Mouse (Mus musculus) macrophage (primary cell): ENCODE results near the gene Nfic. TPM values are rescaled to one million over a fixed set of nuclear protein-coding genes. Genes with fewer than 3 reads are reported as not detected.

Experiments
- H3K27ac ChIP-seq: fragments of 350-480 bp; formaldehyde crosslinking; 2 replicates; pipeline ENCODE4 v1.9.0; 2021
- H3K36me3 ChIP-seq: fragments of 350-480 bp; formaldehyde crosslinking; 2 replicates; pipeline ENCODE4 v1.9.0; 2021; ENCODE audit errors: inconsistent target
- H3K4me3 ChIP-seq: fragments of 350-480 bp; formaldehyde crosslinking; 2 replicates; pipeline ENCODE4 v1.9.0; 2021; ENCODE audit errors: inconsistent target
- H3K79me2 ChIP-seq: fragments of 350-480 bp; formaldehyde crosslinking; 2 replicates; pipeline ENCODE4 v1.9.0; 2021; ENCODE audit errors: inconsistent target
- WGBS: methylation state at CpG from one replicate; pipeline ENCODE4 v1.1.7; 2026; ENCODE audit warnings: inconsistent platforms; ENCODE audit not compliant: missing documents; 5-methylcytosine and 5-hydroxymethylcytosine counted together
- polyA plus RNA-seq: library from polyadenylated mRNA; stranded (reverse); fragments of 250-400 nt; gene quantifications from 3 replicates; pipeline ENCODE4 v1.2.4, GENCODE M21; 2018; ENCODE audit warnings: inconsistent platforms

Nfic gene
- polyA plus RNA-seq, 1 experiment from 2014 or later, result 60.6 TPM

DNA sequence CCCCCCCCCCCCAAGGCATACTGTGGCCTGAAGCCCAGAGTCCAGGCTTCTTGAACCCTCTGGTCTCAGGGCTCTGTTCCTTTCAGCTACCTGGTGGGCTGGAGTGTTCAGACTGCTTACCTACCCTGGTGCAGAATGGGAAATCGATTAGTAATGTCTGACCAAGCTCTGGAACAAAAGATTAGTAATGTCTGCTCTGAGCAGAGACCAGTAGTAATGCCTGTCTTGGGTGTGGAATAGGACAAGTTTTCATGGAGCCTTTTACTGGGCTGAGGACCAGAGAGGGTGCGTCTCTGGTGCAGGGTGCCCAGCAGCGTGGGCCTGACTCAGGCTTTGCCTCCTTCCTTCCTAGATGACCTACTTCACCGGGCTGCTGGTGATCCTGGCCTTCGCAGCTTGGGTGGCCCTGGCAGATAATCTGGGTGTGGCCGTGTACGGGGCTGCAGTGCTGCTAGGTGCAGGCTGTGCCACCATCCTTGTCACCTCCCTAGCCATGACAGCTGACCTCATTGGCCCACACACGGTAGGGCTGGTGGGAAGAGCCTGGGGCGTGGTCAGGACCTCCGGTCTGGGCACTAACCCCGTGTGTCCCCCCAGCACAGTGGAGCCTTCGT, 93.0 kb downstream of the Nfic start:
- WGBS, result 92% methylated on average over 12 of the region's 12 CpGs
- H3K27ac ChIP-seq, result 0 out of 2 replicates have a peak overlapping the region, but pooled peaks have one; percentile 4
- peaks cover 63% of the 10 kb centered on the region for H3K79me2 ChIP-seq
- H3K4me3 ChIP-seq, result no peak overlapping the region
- peaks cover 42% of the 10 kb centered on the region for H3K36me3 ChIP-seq

DNA sequence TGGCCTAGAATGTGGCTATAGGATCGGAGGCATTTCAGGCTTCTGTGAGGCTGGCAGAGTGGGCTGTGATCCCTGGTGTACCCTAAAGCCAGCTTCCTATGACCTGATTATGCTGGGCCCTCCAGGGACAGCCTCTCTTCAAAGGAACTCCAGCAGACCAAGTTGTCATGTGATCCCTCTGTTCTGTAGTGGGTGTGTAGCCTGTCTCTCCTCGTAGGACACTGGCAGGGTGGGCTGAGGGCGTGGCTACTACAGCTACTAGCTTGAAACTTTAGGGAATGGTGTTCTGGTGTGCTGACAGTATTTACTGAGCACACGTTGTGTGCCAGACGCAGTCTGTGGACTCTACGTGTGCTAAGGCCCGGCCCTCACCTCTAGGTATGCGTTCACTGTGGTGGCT, 94.7 kb downstream of the Nfic start:
- Histone ChIP-seq H3K79me2 (peaks cover 69% of the 10 kb centered on the region), H3K27ac (peak overlapping the region; percentile 100), H3K36me3 (peaks cover 41% of the 10 kb centered on the region), H3K4me3 (peak overlapping the region; percentile 89)
- WGBS, result 89% methylated on average over 8 of the region's 8 CpGs

DNA sequence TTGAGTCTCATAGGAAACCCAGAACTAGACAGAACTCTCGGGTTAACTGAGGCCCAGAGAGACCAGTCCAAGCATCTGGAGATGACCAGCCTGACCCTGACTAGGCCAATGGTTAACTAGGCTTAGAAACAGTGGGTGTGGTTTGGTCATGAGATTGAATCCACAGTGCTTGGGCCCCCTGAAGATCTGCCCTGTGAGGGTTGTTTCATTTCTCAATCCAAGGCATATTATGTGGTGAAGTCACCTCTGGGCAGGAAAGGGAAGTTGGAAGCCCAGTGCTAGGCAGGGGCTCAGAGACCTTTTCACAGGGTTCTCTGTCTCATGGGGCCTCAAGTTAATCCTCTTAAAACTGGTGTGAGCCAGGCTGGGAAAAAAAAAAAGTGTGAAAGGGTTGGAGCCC, 96.6 kb downstream of the Nfic start:
- peaks cover 86% of the 10 kb centered on the region for H3K79me2 ChIP-seq
- H3K4me3 ChIP-seq, result peak overlapping the region; percentile 89
- H3K27ac ChIP-seq, result peak overlapping the region; percentile 100
- WGBS, result 8% methylated on average over 1 of the region's 1 CpGs
- H3K36me3 ChIP-seq, result peaks cover 38% of the 10 kb centered on the region

DNA sequence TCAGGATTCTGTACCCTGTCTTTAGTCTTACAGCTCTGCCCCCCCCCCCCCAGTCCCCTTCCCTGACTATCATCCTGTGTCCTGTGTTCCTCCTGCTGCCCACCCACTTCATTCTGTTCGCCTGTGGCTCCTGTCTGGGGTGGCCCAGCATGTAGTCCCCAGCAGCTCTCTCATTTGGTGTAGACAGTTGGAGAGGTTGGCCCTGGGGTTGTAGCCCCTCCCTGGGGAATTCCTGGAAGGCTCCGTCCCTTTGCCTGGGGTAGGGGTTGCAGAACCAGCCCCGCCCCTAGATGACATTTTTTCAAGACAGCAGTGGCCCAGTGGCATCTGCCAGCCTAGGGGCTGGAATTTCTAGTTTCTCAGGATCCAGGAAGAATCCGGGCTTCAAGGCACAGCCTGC, 97.2 kb downstream of the Nfic start:
- Histone ChIP-seq H3K36me3 (peaks cover 35% of the 10 kb centered on the region), H3K4me3 (peak overlapping the region; percentile 89), H3K79me2 (peaks cover 86% of the 10 kb centered on the region), H3K27ac (peak overlapping the region; percentile 100)
- 13% methylated on average over 4 of the region's 4 CpGs for WGBS

DNA sequence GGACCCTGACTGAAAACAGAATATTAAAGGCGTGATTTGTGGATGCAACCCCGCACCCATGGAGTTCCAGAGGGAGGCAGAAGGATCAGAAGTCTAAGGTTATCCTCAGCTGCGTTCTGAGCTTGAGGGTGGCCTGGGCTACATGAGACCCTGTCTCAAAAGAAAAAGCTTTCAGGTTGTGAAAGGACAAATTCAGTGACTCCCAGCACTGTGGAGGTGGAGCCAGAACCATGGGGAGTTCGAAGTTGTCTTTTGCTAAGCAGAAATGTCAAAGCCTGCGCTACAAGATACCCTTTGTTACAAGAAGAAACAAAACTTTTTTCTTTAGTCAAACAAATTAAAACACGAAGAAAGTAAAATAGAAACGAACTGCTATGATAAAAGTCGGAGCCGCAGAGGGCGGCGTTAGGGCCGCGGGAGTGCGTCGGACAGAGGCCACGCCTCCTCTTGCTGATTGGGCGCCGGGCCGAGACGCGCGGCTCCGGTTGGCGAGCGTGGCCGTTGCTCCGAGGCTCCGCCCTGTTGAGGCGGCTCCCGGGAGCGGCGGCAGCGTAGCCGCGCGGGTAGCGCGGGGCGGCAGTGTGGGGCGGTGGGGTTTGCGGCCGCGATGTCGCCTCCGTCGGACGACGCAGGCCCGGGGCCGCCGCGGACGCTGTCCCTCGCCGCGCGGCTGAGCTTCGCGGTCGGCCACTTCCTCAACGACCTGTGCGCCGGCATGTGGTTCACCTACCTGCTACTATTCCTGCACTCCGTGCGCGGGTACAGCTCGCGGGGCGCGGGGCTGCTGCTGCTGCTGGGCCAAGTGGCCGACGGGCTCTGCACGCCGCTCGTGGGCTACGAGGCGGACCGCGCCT, 98.2 kb downstream of the Nfic start, which contains the start of gene Mfsd12:
Gene Mfsd12 (plus strand): TSS at position 501 of the 854 bp plus-strand sequence.
- Histone ChIP-seq H3K27ac (peak within 1 kb of the TSS; percentile 100), H3K4me3 (peak within 1 kb of the TSS; percentile 89), H3K79me2 (peaks cover 76% of the 10 kb centered on the region), H3K36me3 (peaks cover 25% of the 10 kb centered on the region)
- under 1% methylated on average over 69 of the region's 79 CpGs for WGBS

DNA sequence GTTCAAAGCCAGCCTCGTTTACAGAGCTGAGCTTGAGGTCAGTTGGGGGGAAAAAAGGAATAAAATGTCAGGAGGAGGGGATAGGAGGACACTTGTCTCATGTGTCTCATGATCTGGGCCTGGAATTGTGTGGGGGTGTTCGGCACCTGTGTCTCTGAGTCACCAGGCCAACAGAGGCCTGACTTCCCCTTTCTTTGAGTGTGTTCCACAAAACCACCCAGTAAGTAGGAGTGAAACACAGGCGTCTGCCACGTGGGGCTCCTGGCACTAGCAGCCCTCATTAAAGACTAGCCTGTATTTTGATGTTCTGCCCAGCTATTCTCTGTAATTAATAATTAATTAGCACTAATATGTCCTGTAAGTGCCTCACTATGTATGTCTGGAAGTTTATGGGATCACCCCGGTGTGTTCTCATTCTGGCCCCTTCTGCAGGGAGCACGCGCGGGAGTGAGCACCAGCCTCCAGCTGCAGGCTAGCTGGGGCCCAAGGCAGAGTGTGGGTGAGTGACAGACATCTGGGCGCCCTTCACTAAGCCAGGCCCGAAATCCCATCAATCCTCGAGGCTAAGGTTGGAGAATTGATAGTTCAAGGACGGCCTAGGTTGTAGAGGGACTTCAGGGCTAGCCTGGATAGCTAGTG, 99.0 kb downstream of the Nfic start:
- WGBS, result 7% methylated on average over 12 of the region's 12 CpGs
- Histone ChIP-seq H3K79me2 (peaks cover 69% of the 10 kb centered on the region), H3K27ac (peak overlapping the region; percentile 100), H3K36me3 (peaks cover 17% of the 10 kb centered on the region), H3K4me3 (peak overlapping the region; percentile 59)

DNA sequence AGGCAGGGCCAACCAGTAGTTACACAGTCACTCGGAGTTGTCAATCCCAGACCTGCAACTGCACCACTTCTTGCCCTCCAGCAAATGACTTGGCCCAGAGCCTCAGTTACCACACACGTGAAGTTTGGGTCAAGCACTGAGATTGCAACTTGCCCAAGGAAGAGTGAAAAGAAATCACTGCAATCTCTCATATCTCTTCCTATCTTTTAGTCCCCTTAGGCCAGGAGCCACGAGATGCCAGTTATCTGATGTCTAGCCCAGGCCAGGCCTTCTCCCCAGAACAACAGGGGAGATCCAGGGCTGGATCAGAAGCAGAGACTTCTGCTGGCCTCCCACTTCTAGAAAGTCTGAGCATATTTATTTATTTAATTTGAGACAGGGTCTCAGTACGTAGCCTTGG, 99.9 kb downstream of the Nfic start:
- H3K79me2 ChIP-seq, result peaks cover 60% of the 10 kb centered on the region
- H3K36me3 ChIP-seq, result peaks cover 8% of the 10 kb centered on the region; the same call in 1 of the 2 replicates
- peak overlapping the region; percentile 100 for H3K27ac ChIP-seq
- WGBS, result 69% methylated on average over 4 of the region's 4 CpGs
- H3K4me3 ChIP-seq, result no peak overlapping the region

DNA sequence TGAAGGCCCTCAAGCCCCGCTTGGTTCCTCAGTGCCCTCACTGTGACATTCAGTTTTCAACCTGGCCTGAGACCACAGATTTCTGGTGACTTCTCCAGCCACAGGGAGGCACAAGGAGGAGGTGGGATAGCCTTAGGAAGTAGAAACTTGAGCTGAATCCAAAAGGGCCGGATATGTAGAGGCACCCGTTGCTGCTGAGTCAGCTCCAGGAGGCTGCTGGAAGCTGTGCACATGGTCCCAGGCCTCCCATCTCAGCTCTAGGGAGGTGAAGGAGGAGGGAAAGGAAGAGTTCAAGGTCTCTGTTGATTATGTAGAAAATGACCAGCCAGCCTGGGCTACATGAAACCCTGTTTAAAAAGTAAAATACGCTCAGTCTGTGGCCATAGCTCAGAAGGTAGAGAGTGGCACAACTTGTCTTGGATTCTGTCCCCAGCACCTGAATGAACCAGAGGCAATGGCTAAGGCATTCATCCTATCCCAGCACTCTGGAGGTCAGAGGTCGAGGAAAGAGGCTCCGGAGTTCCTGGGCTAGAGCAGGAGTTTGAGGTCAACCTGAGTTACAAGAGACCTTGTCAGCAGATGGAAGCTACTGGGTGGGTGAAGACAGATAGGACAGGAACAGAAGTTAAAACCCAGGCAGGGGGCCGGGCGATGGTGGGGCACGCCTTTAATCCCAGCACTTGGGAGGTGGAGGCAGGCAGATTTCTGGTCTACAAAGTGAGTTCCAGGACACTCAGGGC, 100.5 kb downstream of the Nfic start:
- H3K4me3 ChIP-seq, result no peak overlapping the region
- peaks cover 53% of the 10 kb centered on the region for H3K79me2 ChIP-seq
- H3K36me3 ChIP-seq, result peaks cover 3% of the 10 kb centered on the region; the same call in 1 of the 2 replicates
- 61% methylated on average over 6 of the region's 9 CpGs for WGBS
- peak overlapping the region; percentile 100 for H3K27ac ChIP-seq

DNA sequence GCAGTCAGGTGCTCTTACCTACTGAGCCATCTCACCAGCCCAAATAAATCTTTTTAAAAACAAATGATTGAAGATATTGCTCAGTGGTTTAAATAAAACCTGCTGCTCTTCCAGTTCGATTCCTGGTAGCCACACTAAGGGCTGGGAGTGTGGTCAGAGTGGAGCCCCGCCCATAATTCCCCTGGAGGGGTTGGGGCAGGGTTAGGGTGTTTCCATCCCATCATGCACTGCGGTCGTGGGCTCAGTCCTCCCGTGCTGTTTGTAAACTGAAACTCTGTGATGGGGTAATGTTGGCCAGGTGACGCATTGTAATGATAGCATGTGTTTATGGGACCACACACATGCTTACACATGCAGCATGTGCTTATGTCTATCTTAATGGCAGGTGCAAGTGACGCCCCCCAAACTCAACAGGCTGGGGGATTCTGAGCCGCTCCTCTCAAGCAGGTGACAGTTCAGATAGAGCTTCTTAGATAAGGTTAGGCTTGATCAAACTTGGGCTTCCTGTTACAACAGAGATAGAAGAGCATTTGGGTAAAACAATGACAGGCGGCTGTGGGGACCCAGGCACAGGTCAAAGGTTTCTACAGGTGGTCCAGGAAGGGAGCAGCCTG, 103.7 kb downstream of the Nfic start:
- no peaks in the 10 kb centered on the region; the same call in 1 of the 2 replicates for H3K36me3 ChIP-seq
- WGBS, result 68% methylated on average over 9 of the region's 9 CpGs
- H3K79me2 ChIP-seq, result peaks cover 27% of the 10 kb centered on the region; the same call in 1 of the 2 replicates
- no peak overlapping the region; the same call in 1 of the 2 replicates for H3K27ac ChIP-seq
- H3K4me3 ChIP-seq, result no peak overlapping the region

DNA sequence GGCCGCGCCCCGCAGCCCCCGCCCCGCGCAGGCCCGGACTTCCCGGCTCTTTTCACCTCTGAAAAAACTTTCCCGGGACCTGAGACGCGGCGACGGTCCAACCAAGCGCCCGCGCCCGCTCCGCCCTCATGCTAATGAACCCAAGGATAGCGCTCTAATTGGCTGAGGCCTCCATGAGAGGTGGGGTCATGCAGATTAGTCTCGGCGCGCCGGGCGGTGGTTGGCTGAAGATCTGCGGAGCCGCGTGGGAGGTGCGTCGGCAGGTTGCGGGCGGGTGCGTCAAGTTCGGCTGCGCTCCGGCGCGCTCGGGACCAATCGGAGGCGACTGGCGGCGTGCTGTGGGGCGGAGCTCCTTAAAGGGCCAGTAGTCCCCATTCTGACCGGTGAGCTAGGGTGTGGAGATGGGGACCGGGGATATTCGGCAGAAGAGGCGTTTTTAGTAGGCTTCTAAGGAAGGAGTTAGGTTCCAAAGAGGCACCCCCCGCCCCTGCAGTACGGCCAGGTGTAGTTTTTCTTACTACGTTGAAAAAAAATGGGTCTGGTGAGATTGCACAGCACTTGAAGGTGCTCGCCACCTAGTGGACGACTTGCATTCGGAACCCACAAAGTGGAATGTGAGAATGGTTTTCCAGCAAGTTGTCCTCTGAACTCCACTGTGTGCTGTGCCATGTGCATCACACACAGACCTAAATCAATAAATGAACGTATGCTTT, 104.9 kb downstream of the Nfic start, which contains the start of gene Hmg20b:
Gene Hmg20b (minus strand): TSS at position 130 of the 713 bp plus-strand sequence.
- peaks cover 21% of the 10 kb centered on the region; the same call in 1 of the 2 replicates for H3K79me2 ChIP-seq
- peak within 1 kb of the TSS; percentile 58 for H3K4me3 ChIP-seq
- H3K36me3 ChIP-seq, result no peaks in the 10 kb centered on the region; the same call in 1 of the 2 replicates
- peak within 1 kb of the TSS; percentile 58 for H3K27ac ChIP-seq
- WGBS, result under 1% methylated on average over 54 of the region's 54 CpGs

DNA sequence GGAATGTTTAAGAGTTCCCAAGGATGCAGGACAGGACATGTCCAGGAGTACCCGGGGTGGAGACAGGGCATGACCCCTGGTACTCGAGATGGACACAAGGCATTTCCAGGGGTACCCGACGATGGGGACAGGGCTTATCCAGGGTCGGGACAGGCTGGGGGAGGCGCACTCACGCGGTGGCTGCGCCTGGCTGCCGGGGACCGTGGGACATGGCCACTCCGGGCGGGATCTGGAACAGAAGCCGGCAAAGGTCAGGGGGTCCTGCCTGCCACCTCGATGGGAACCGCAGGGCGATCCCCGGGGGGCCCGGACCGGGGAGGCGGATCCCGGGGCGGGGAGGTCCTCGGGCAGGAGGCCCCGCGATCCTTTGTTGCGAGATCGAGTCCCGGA, 105.5 kb downstream of the Nfic start:
- WGBS, result 1% methylated on average over 29 of the region's 29 CpGs

DNA sequence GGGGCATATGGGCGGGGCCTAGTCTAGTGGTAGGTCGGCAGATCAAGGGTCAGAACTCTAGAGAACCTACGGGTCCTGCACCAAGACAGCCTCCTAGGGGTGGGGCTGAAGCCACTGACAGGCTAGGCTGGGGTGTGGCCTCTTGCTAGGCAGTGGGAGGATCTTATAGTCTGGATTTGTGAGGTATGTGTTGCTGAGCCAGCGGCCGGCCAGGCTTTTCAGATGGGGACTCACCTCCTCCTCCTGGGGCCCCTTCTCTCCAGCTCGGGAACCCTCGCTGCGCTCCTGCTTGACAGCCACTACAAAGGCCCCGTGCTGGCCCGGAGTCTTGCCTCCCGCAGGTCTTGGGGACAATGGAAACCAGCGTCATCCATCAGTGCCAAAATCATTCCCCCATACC, 106.3 kb downstream of the Nfic start:
- H3K36me3 ChIP-seq, result no peaks in the 10 kb centered on the region; the same call in 1 of the 2 replicates
- 26% methylated on average over 12 of the region's 12 CpGs for whole genome bisulfite sequencing
- H3K79me2 ChIP-seq, result peaks cover 9% of the 10 kb centered on the region; the same call in 1 of the 2 replicates
- peak overlapping the region; percentile 51 for H3K27ac ChIP-seq
- H3K4me3 ChIP-seq, result peak overlapping the region; percentile 58

More for the DNA sequence above, 105.5 kb downstream of the Nfic start:
- Histone ChIP-seq H3K36me3 (no peaks in the 10 kb centered on the region; the same call in 1 of the 2 replicates), H3K4me3 (peak overlapping the region; percentile 58), H3K27ac (peak overlapping the region; percentile 51), H3K79me2 (peaks cover 16% of the 10 kb centered on the region; the same call in 1 of the 2 replicates)

DNA sequence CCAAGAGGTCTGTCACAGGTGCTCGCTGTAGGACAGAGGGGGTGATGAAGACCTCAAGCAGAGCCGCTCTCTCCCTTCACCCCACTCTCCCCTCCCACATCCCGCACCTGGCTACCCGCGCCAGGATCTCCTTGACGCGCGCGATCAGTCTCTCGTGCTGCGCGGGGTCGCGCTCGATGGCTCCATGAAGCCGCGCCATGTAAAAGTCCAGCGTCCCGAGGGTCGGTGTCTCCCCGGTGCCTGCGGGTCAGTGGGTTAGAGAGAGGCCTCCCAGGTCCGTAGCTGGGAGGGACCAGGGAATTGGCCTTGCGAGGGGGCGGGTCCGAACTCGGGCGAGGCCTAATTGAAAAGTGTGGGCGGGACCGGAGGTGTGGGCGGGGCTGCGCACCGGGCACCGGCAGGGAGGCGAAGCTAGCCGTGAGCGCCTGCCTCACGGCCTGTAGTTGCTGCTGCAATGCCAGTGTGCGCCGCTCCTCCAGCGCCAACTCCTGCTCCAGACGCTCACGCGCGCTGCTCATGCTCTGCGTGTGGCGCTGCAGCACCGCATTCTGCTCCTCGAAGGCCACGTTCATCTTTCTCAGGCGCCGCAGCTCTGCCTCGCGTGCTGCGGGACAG, 108.9 kb downstream of the Nfic start:
- H3K36me3 ChIP-seq, result no peaks in the 10 kb centered on the region; the same call in 1 of the 2 replicates
- 19% methylated on average over 53 of the region's 55 CpGs for WGBS
- no peaks in the 10 kb centered on the region for H3K79me2 ChIP-seq
- no peak overlapping the region for H3K4me3 ChIP-seq
- no peak overlapping the region for H3K27ac ChIP-seq
